Mouse (Mus musculus) heart, postnatal 0 days (tissue): ENCODE measurements around the gene Dmwd. TPM values are rescaled to one million over a fixed set of nuclear protein-coding genes. Genes with fewer than 3 reads are reported as not detected.

Source experiments
- ATAC-seq: fragments of 200-750 bp; cut with Nextera tagmentation; 2 replicates; pipeline ENCODE4 v1.8.0; 2017; ENCODE audit warnings: low read depth, moderate number of reproducible peaks, moderate library complexity; ENCODE audit not compliant: insufficient read depth
- DNase-seq: peaks from one replicate; pipeline ENCODE4 v3.0.0-alpha.2; 2016; ENCODE audit warnings: low spot score
- H3K27ac ChIP-seq: fragments of 300-500 bp; sonication (generic); 2 replicates; pipeline ENCODE4 v1.5.1; 2014; ENCODE audit warnings: low read depth, mild to moderate bottlenecking
- H3K27me3 ChIP-seq: fragments of 300-500 bp; sonication (generic); 2 replicates; pipeline ENCODE4 v1.6.1; 2014; ENCODE audit warnings: low read length, mixed read lengths; ENCODE audit not compliant: control insufficient read depth, insufficient read depth
- H3K36me3 ChIP-seq: fragments of 300-500 bp; sonication (generic); replicated peaks from 2 replicates; pipeline ENCODE4 v1.6.1; 2014; ENCODE audit warnings: low read length, mixed read lengths; ENCODE audit not compliant: control insufficient read depth, insufficient read depth
- H3K4me1 ChIP-seq: fragments of 300-500 bp; sonication (generic); 2 replicates; pipeline ENCODE4 v1.6.1; 2014; ENCODE audit warnings: antibody characterized with exemption; ENCODE audit not compliant: control insufficient read depth, insufficient read depth
- H3K4me2 ChIP-seq: fragments of 300-500 bp; sonication (generic); 2 replicates; pipeline ENCODE4 v1.6.1; 2014; ENCODE audit warnings: low read depth, mild to moderate bottlenecking, low read length, moderate library complexity
- H3K4me3 ChIP-seq: fragments of 300-500 bp; sonication (generic); 2 replicates; pipeline ENCODE4 v1.5.1; 2014; ENCODE audit warnings: low read depth, low read length
- H3K9ac ChIP-seq: fragments of 300-500 bp; sonication (generic); replicated peaks from 2 replicates; pipeline ENCODE4 v1.6.1; 2014; ENCODE audit warnings: low read depth, low read length, mixed read lengths
- H3K9me3 ChIP-seq: fragments of 300-500 bp; sonication (generic); replicated peaks from 2 replicates; pipeline ENCODE4 v1.6.1; 2016; ENCODE audit warnings: low read length; ENCODE audit not compliant: control insufficient read depth
- CTCF ChIP-seq: IDR thresholded peaks from 2 replicates; pipeline ENCODE4 v1.5.1; 2016; ENCODE audit warnings: antibody characterized with exemption, control low read depth, low read depth
- EP300 ChIP-seq: IDR thresholded peaks from 2 replicates; pipeline ENCODE4 v1.6.1; 2016; ENCODE audit warnings: antibody characterized with exemption, low read depth
- WGBS: fragments of 180-500 bp; shearing (Covaris S2); extraction: QIAGEN DNeasy Blood & Tissue Kit; methylation state at CpG from one replicate; pipeline ENCODE4 v1.1.7; 2014; 5-methylcytosine and 5-hydroxymethylcytosine counted together
- polyA plus RNA-seq: library from polyadenylated mRNA; unstranded; fragments of >200 nt; fragmentation: Nextera tagmentation; extraction: Ambion mirVana; gene quantifications from 2 replicates; pipeline ENCODE4 v1.2.1, GENCODE M21; 2015
- total RNA-seq: library from RNA; depleted of rRNA; stranded (reverse); fragments of >200 nt; gene quantifications from 2 replicates; pipeline ENCODE4 v1.2.3, GENCODE M21; 2014; ENCODE audit warnings: low replicate concordance

Gene Dmwd
- total and polyA plus RNA-seq, 2 experiments from 2014 or later = 10.6 to 71.6 TPM

DNA sequence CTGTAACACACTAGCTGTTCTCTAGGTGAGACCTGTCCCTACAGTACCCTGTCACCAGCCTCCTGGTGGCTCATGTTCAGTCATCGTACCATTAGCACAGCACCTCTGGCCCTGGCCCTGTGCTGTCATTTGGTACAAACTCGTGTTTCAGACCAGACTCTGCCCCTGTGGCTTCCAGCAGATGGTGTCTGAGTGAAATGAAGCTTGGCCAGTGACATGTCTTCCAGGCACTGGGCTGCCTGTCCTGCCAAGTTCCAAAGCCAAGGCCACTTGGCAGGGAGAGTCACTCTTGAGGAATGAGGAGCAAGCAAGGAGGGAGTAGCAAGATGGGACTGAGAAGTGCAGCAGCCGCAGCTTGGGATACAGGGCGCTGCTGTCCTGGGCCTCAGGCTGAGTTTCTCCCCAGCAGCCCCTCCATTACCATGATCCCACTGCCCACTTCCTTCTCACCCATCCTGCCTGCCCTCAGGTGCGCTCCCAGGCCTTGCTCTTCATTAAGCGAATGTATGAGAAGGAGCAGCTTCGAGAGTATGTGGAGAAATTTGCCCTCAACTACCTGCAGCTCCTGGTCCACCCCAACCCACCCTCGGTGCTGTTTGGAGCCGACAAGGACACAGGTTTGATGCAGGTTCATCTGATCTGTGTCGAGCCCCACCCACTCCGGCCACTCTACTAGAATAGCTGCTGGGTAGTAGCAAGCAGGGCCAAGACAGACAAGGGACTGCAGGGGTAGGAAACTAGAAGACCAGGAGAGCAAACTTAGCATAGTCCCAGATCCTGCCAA lies 29.5 kb upstream of the Dmwd start:
- DNase-seq (no peak), ATAC-seq (no peak)

GRCm38 (mm10) chr7:19048006-19048527 lies 28.0 kb upstream of the Dmwd start:
- WGBS = 78% methylated on average over 14 of the region's 14 CpGs

More for the DNA sequence above, 29.5 kb upstream of the Dmwd start:
- no peaks in the 10 kb centered on the region for H3K9me3 ChIP-seq
- H3K4me1 ChIP-seq = no peaks in the 10 kb centered on the region
- H3K4me2 ChIP-seq = no peak overlapping the region
- H3K27ac ChIP-seq = no peak overlapping the region
- WGBS = 88% methylated on average over 11 of the region's 11 CpGs
- TF ChIP-seq EP300 (no peak), CTCF (no peak)
- H3K27me3 ChIP-seq = no peaks in the 10 kb centered on the region
- H3K9ac ChIP-seq = no peak overlapping the region
- H3K4me3 ChIP-seq = no peak overlapping the region
- H3K36me3 ChIP-seq = peaks cover 98% of the 10 kb centered on the region

DNA sequence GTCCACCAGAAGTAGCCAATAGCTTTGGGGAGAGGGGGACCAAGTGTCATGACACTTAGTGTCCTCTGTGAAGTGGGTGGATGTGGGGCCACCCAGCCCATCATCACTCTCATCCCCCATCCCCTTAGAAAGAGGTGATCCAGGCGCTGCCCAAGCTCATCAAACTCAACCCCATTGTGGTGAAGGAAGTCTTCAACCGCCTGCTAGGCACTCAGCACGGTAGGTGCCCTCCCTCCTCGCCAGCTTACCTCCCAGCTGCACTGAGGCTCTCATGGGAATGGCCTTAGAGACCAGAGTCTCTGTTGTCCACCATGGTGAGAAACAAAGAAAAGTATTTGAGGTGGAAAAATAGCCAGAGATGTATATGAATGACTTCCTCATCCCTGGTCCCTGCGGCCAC lies 26.8 kb upstream of the Dmwd start:
- H3K27ac ChIP-seq = no peak overlapping the region
- WGBS = 92% methylated on average over 5 of the region's 5 CpGs
- H3K4me3 ChIP-seq = no peak overlapping the region
- peaks cover 78% of the 10 kb centered on the region for H3K36me3 ChIP-seq
- no peaks in the 10 kb centered on the region for H3K27me3 ChIP-seq
- H3K4me1 ChIP-seq = no peaks in the 10 kb centered on the region
- no peak for TF ChIP-seq CTCF
- no peak for TF ChIP-seq EP300
- DNase-seq (no peak), ATAC-seq (no peak)
- no peaks in the 10 kb centered on the region for H3K9me3 ChIP-seq
- H3K9ac ChIP-seq = no peak overlapping the region
- H3K4me2 ChIP-seq = no peak overlapping the region

More at GRCm38 (mm10) chr7:19048006-19048527, 28.0 kb upstream of the Dmwd start:
- peaks cover 90% of the 10 kb centered on the region for H3K36me3 ChIP-seq
- no peak for DNase-seq
- no peak overlapping the region for H3K4me3 ChIP-seq
- TF ChIP-seq CTCF (no peak), EP300 (no peak)
- ATAC-seq = no peak
- H3K9ac ChIP-seq = no peak overlapping the region
- no peaks in the 10 kb centered on the region for H3K4me1 ChIP-seq
- H3K27me3 ChIP-seq = no peaks in the 10 kb centered on the region
- no peaks in the 10 kb centered on the region for H3K9me3 ChIP-seq
- no peak overlapping the region for H3K4me2 ChIP-seq
- no peak overlapping the region for H3K27ac ChIP-seq

DNA sequence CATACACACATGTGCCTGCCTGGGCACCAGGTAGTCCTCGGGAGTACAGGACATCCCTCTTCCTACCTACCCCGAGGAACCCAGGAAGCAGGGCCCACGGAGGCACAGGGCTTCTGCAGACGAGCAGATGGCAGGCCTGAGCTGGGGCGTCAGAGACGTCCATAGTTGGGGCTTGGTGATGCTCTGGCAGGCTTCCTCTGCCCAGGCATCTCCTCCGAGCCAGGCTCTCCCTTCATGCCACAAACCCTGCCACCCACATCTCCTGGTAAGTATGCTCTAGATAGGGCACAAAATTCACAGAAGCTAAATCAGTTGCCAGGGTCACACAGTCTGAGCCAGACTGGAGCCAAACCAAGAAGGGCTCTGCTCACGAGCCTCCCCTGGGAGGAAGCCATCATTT lies 25.9 kb upstream of the Dmwd start:
- no peak for TF ChIP-seq CTCF
- no peak for TF ChIP-seq EP300
- Histone ChIP-seq H3K4me3 (no peak overlapping the region), H3K27ac (no peak overlapping the region), H3K4me2 (no peak overlapping the region), H3K27me3 (no peaks in the 10 kb centered on the region), H3K9ac (no peak overlapping the region), H3K36me3 (peaks cover 69% of the 10 kb centered on the region), H3K4me1 (no peaks in the 10 kb centered on the region), H3K9me3 (no peaks in the 10 kb centered on the region)
- DNase-seq (no peak), ATAC-seq (no peak)
- 81% methylated on average over 8 of the region's 8 CpGs for WGBS

GRCm38 (mm10) chr7:19051161-19051560 lies 24.9 kb upstream of the Dmwd start:
- H3K9ac ChIP-seq = no peak overlapping the region
- H3K27me3 ChIP-seq = no peaks in the 10 kb centered on the region
- no peak overlapping the region for H3K27ac ChIP-seq
- WGBS = 55% methylated on average over 4 of the region's 4 CpGs
- no peaks in the 10 kb centered on the region for H3K4me1 ChIP-seq
- no peak overlapping the region for H3K4me2 ChIP-seq
- no peak overlapping the region for H3K4me3 ChIP-seq
- TF ChIP-seq CTCF (no peak), EP300 (no peak)
- ATAC-seq = no peak
- no peak for DNase-seq
- H3K36me3 ChIP-seq = peaks cover 59% of the 10 kb centered on the region
- H3K9me3 ChIP-seq = no peaks in the 10 kb centered on the region
